22 mouse cellular contexts compared by ENCODE assay signal in the genomic region with DNA sequence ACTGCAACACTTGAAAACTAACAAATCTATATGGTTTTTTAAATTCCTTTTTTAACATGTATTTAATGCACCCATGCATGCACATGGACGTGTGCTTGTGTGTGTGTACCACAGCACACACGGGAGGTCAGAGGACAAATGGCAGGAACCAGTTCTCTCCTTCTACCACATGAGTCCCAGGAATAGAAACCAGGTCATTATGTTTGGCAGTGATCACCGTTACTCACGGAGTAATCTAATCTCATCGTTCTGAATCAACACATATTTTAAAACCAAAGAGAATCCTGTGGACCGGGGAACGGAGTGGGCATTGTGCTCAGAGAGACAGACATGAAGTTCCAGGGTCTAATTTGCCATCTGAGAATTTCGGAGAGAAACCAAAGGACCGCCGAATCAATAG. TPM values are rescaled to one million over a fixed set of nuclear protein-coding genes. Genes with fewer than 3 reads are reported as not detected.
"Had no signal": no experiment of that assay in that cellular context is flagged by ENCODE, and none has a peak within 500 bp of the region (broad histone marks: within the 10 kb centered on the region; RNA-seq: fewer than 3 reads in every experiment).

No protein-coding gene starts in this region.

- ATAC-seq: liver, postnatal 0 days; lung, postnatal 0 days; midbrain, embryonic 13.5 days; midbrain, embryonic 15.5 days had no signal

- H3K4me2 ChIP-seq: lung, embryonic 15.5 days; midbrain, embryonic 11.5 days; midbrain, embryonic 13.5 days; midbrain, embryonic 15.5 days; neural tube, embryonic 13.5 days; neural tube, embryonic 15.5 days; stomach, embryonic 15.5 days had no signal

- H3K36me3 ChIP-seq: lung, embryonic 15.5 days; midbrain, embryonic 13.5 days; midbrain, embryonic 15.5 days; neural tube, embryonic 13.5 days; neural tube, embryonic 15.5 days; stomach, embryonic 15.5 days had no signal

- DNase-seq: liver, postnatal 0 days; lung, adult 2 months; lung, postnatal 14 days; lung, postnatal 36 days; retina, postnatal 1 day; right cerebral cortex, adult 18-20 months; right cerebral cortex, postnatal 25 days; right cerebral cortex, postnatal 4 days; thymus, adult 2 months; thymus, postnatal 25 days had no signal

- H3K4me3 ChIP-seq: lung, embryonic 15.5 days; megakaryocyte, embryonic 14.5 days; midbrain, embryonic 13.5 days; midbrain, embryonic 15.5 days; neural tube, embryonic 13.5 days; neural tube, embryonic 15.5 days; stomach, embryonic 15.5 days had no signal

- H3K27me3 ChIP-seq: lung, embryonic 15.5 days; midbrain, embryonic 13.5 days; midbrain, embryonic 15.5 days; neural tube, embryonic 13.5 days; neural tube, embryonic 15.5 days; stomach, embryonic 15.5 days had no signal

- H3K27ac ChIP-seq: lung, embryonic 15.5 days; macrophage; midbrain, embryonic 13.5 days; midbrain, embryonic 15.5 days; neural tube, embryonic 13.5 days; neural tube, embryonic 15.5 days; stomach, embryonic 15.5 days; stomach, postnatal 0 days had no signal

- H3K4me1 ChIP-seq: lung, embryonic 15.5 days; midbrain, embryonic 13.5 days; midbrain, embryonic 15.5 days; neural tube, embryonic 13.5 days; neural tube, embryonic 15.5 days; stomach, embryonic 15.5 days had no signal

- H3K9ac ChIP-seq: liver, postnatal 0 days; lung, embryonic 15.5 days; midbrain, embryonic 13.5 days; midbrain, embryonic 15.5 days; neural tube, embryonic 13.5 days; neural tube, embryonic 15.5 days; stomach, embryonic 15.5 days had no signal

- H3K9me3 ChIP-seq: lung, embryonic 15.5 days; megakaryocyte, embryonic 14.5 days; midbrain, embryonic 13.5 days; midbrain, embryonic 15.5 days; neural tube, embryonic 13.5 days; neural tube, embryonic 15.5 days; stomach, embryonic 15.5 days had no signal

RNA-seq across cellular contexts. Expression of a gene that starts 38.3 kb away (rescaled TPM):
- total RNA-seq: monocyte, adult 5-6 weeks had no signal
- polyA plus RNA-seq: macrophage had no signal
